Mouse (Mus musculus) brain, embryonic 14.5 days (tissue): ENCODE measurements around the gene Atp6v1f. TPM values are rescaled to one million over a fixed set of nuclear protein-coding genes. Genes with fewer than 3 reads are reported as not detected.

Source experiments
- DNase-seq: peaks from one replicate; pipeline ENCODE4 v3.0.0-alpha.2; 2011; ENCODE audit warnings: low read depth
- CTCF ChIP-seq: fragments of 200-500 bp; IDR thresholded peaks from 2 replicates; pipeline ENCODE4 v1.5.1; 2012; ENCODE audit warnings: inconsistent platforms, mild to moderate bottlenecking, moderate library complexity, borderline replicate concordance; ENCODE audit not compliant: insufficient read depth, insufficient read length; ENCODE audit errors: extremely low read depth
- POLR2A ChIP-seq: fragments of 200-500 bp; IDR thresholded peaks from 2 replicates; pipeline ENCODE4 v1.6.1; 2012; ENCODE audit warnings: mild to moderate bottlenecking, inconsistent platforms, borderline replicate concordance; ENCODE audit not compliant: poor library complexity, insufficient read depth, insufficient read length, severe bottlenecking; ENCODE audit errors: extremely low read depth
- polyA plus RNA-seq: library from polyadenylated mRNA; depleted of rRNA; stranded (reverse); fragments of >200 nt; gene quantifications from 2 replicates; pipeline ENCODE4 v1.2.3, GENCODE M21; 2012; rRNA removed

Gene Atp6v1f
- polyA plus RNA-seq, result 258 and 356 TPM in 2 replicates

DNA sequence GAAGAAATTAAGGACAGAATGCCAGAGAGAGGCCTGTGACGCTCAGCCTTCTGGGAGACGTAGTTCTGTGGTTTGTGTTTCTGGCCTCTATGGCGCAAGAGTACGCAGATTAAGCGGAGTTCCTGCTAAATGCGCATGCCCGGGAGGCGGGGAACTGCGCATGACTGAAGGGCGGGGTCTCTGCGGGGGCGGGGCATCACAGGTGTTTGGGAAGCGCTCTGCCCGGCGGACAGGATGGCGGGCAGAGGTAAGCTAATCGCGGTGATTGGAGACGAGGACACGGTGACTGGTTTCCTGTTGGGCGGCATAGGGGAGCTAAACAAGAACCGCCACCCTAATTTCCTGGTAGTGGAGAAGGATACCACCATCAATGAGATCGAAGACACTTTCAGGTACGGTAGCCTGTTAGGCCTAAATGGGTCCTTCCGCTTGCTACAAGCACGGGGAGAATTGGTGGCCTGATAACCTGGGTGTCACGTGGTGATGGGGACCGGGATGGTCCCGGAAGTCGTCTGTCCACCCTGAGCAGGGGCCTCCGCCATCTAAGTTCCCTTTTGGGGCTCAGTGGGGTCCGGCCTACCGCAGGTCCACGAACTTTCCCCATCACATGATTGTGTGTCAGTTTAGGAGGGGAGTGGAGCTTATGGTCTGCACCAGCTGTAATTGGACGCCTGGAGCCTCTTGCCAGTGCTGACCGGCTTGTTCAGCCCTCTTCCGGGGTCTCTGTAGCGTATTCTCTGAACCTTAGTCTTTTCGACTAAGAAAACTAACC, at the start of gene Atp6v1f:
Atp6v1f (plus strand) TSS at position 136 of the 772 bp plus-strand sequence.
- peak; percentile 99 for DNase-seq
- TF ChIP-seq POLR2A (peak; percentile 36; the same call in 1 of the 2 replicates), CTCF (no peak)

DNA sequence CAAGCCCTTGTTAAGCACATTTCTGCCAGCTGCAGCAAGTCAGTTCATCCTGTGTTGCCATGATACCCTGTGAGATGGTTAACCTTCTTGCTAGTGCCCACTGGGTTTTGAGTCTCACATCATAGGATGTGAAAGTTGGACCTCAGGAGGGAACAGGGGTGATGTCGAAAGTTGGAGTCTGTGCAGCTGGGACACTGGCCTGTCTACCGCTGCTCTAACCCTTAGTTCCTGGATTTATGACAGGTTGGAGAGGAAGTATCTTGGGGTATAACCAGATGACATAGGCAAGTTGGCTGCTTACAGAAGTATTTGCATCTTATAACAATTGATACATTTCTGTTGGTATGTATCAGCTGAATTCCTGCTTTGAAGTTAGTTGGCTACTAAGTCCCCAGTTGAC, 46.9 kb upstream of the Atp6v1f start:
- DNase-seq, result no peak
- TF ChIP-seq CTCF, result no peak
- no peak for TF ChIP-seq POLR2A

DNA sequence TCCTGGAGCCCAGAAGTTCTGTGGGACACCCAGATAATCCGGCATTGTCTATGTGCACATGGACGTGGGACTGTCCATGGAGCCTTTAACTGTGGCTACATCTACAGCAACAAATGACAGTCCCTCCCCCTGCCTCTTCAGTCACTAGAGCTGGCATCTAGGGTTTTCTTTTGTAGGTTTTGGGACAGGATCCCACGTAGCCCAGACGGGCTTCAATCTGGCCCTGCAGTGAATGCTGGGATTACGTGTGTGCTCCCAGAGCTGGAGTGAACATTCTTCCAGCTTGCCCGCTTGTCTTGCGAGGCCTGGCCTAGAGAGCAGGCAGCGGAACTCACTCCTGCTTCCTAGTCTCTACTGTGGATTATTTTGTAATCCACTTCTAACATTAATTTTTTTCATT, 42.4 kb upstream of the Atp6v1f start:
- peak; percentile 7 for DNase-seq
- no peak for TF ChIP-seq POLR2A
- TF ChIP-seq CTCF, result no peak

DNA sequence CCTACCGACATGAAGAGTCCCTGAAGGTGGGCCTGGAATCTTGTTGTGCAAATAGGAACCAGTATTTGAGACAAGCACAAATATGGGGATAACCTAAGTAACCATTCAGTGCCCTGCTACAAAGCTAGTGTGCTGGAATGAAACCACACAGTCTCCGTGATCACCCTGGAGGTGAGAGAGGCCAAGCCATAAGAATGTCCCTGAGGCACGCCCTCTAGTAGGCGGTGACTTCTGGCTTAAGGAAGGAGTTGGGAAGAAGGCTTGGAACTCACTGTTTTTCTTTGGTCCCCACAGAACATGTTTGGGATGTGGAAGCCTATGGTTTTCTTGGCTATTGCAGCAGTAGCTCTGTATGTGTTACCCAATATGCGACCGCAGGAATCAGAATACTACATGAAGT, 41.2 kb upstream of the Atp6v1f start:
- no peak for DNase-seq
- no peak for TF ChIP-seq POLR2A
- TF ChIP-seq CTCF, result no peak

DNA sequence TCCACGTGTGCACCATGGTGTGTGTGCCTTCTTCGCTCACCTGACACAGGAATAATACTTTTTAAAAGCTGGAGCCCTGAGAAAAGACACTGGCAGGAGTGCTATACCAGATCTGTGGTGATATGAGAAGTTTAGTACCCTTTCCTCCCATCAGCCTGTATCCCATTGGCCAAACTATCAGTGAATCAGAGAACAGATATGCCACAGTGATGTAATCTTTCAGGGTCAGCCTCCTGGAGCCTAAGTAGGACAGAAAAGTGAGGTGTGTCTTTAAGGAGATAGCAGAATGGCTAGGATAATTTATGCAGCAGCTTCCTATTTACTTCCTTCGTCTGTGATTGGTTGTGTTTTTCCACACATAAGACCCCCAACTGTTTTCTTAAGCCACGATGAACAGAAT, 39.3 kb upstream of the Atp6v1f start:
- no peak for TF ChIP-seq POLR2A
- no peak for TF ChIP-seq CTCF
- no peak for DNase-seq

DNA sequence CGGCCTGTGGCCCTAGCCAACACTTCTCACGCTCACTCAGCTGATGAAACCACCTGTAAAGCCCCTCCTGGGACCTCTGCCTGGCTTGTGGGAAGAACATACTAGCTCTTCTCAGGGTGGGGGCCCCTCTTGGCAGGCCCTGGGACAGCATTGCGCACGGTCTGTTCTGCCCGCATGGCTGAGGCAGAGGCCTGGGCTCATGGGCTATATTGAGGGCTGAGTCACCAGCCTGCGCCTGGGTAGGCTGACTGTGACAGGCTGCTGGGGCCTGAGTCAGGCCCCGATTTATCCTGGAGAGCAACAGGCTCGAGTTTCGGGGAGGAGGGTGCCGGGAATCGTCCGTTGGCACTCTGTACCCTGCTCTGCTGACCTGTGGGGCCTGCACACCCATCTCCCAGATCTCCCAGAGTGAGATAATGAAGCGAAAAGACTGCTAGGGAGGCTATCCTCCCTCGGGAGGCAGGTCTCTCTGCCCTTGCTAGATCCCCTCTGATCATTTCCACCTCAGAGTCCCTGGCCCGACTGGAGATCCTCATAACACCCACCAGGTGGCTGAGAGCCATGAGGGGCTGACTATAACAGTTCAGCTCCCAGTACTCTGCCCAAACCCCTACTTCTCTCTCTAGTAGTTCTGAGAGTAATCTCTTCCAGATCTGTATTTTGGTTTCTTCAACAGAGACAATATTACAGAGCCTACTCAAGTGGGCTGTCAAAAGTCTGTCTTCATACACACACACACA, 36.7 kb upstream of the Atp6v1f start:
- TF ChIP-seq CTCF, result peak; percentile 16; the same call in 1 of the 2 replicates
- no peak for TF ChIP-seq POLR2A
- DNase-seq, result peak; percentile 5

DNA sequence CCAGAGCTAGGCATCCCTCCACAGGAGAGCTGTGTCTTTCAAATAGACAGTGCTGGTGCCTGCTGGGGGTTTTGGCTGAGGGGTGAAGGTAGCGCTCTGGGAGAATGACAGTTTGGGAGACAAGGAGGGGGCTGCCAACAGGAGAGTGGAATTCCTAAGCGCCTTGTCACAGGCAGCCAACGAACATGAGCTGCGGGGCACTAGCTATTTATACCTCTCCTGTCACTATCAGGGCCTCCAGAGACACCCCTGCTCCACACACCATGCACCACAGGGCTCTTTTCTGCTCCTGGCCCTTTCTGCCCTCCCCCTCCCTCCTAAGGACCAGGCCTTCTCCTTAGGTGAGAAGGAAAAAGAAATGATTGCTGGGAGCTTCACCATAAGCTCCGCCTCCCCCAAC, 36.0 kb upstream of the Atp6v1f start:
- DNase-seq, result peak; percentile 28
- no peak for TF ChIP-seq POLR2A
- TF ChIP-seq CTCF, result no peak

DNA sequence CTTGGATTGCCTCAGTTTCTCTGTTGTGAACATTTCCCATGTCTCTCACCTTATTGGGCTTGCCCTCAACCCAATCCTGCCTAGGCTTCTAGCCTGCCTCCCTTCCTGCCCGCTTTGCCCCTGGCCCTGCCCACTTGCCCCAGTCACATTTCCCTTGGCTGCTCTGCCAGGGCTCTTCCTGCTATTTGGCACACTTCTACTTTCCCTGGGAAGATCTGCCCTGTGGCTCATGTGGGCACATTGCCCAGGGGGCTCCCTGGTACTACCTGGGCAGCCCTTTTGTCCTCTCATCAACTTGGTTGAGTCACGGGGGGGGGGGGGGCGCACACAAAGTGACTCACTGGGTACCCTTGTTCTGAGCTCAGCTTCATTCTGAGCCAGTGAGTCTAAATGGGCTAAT, 35.4 kb upstream of the Atp6v1f start:
- DNase-seq, result peak; percentile 21
- no peak for TF ChIP-seq POLR2A
- TF ChIP-seq CTCF, result no peak

DNA sequence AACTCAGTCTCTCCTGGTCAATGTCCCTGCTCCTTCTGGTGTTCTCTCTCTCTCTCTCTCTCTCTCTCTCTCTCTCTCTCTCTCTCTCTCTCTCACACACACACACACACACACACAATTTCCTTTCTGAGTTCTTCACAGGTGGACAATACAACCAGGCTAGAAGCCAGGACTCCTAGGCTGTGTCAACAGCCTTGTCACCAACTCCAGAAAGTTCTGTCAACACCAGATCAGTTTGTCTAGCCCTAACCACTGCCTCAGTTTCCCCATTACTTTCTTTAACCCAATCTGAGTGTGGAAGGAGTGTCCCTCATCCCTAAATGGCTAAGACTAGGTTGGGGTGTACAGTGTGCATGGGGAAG, 34.9 kb upstream of the Atp6v1f start:
- TF ChIP-seq POLR2A, result no peak
- no peak for TF ChIP-seq CTCF
- DNase-seq, result peak; percentile 3

DNA sequence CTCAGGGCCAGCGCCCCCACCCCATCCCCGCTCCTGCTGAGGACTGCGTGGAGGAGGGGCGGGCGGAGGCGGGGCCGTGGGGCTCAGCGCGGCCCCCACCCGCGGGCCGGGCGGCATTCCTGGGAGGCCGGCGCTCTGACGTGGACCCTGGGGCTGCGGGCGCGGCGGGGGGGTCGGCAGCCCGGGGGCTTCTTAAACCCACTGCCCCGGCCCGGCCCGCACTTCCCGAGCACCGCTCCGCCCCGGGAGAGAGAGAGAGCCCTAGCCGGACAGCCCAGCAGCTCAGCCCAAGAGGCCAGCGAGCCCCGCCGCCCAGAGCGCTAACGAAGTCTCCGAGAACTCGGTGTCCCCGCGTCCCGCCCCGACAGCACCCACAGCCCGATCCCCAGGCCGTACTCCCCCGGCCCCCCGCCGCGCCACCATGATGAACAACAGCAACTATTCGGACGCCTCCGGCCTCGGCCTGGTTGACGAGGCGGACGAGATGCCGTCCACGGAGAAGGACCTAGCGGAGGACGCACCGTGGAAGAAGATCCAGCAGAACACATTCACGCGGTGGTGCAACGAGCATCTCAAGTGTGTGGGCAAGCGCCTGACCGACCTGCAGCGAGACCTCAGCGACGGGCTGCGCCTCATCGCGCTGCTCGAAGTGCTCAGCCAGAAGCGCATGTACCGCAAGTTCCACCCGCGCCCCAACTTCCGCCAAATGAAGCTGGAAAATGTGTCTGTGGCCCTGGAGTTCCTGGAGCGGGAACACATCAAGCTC, 34.3 kb upstream of the Atp6v1f start, which contains the start of gene Flnc:
Flnc (plus strand) TSS at position 219 of the 766 bp plus-strand sequence.
- no peak for TF ChIP-seq CTCF
- no peak for TF ChIP-seq POLR2A
- DNase-seq, result peak; percentile 50
